Mouse (Mus musculus): ENCODE measurements around the gene Kdm4b. TPM values are rescaled to one million over a fixed set of nuclear protein-coding genes. Genes with fewer than 3 reads are reported as not detected.

Kdm4b gene
- polyA plus RNA-seq, 1 experiment from 2014 or later, result 66.7 TPM

DNA sequence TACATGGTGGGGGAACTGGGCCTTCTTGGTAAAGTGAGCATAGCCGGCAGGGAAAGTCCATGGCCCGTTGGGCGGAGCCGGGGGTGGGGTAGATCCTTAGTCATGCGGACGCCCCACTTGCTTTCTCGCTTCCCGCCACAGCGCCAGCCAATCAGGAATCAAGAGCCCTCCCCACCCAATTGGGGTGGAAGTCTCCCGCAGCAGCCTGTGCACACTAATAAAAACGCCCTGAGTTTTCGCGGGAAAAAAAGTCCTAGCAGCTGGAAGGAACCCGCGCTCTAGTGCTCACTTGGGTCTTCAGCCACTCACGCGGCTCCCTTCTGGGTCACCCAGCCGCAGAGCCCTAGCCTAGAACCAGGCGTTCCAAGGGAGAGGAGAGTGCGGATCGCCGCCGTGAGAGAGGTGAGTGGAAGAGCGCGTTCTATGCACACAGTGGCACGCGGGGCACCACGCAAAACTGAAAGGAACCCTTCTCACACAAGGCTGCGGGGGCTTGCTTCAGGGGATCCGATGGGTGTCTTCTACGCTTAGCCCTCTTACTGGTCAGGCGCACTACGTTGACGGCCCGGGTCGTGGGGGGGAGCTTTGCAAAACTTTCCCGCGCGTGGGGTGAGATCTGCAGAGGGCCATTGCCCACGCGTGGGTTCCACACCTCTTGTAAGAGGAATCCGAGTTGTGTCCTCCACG lies 22.6 kb upstream of the Kdm4b start, which contains the start of gene Uhrf1:
Gene Uhrf1, plus strand, starts transcription at position 162 of the 687 bp plus-strand sequence.
- under 1% methylated on average over 43 of the region's 43 CpGs for WGBS

DNA sequence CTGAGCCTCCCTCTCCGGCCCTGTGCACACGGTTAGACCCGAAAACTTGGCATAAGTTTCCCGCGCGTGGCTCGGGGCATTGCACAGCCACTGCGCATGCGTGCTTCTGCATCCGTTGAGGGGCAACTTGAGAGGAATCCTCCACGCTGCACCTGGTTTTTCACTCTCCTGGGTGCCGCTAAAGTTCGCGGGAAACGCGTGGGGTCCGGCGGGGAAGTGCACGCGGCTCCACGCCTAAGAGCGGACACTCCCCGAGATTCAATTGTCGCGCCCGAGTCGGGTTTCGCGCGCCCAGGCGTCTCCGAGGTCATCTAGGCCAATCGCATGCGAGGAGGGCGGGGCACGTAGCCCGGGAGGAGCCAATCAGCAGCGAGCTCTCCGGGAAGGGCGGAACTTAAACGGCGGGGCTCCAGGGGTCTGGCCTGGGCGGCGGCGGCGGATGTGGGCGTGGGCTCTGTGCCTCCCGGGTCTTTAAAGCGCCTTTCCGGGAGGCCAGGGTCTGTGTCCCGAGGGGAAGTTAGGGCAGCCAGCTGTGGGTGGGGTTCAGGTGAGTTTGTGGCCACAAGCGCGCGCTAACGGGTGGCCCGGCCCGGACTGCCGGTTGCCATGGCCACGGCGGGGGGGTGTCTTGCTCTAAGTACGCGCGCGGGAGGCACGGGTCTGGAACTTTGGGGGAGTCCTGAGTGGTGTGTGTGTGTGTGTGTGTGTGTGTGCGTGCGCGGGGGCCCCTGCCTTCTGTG lies 21.8 kb upstream of the Kdm4b start:
- peak; percentile 95 for ATAC-seq (ENCODE audit: low FRiP score)
- Histone ChIP-seq H3K4me2 (peak overlapping the region; percentile 87), H3K9ac (peak overlapping the region; percentile 74), H3K4me1 (replicated peaks) (peaks cover 39% of the 10 kb centered on the region), H3K27me3 (peaks cover 7% of the 10 kb centered on the region; the same call in 1 of the 2 replicates), H3K9me3 (no peaks in the 10 kb centered on the region), H3K36me3 (no peaks in the 10 kb centered on the region), H3K4me3 (peak overlapping the region; percentile 74), H3K27ac (0 out of 2 replicates have a peak overlapping the region, but pooled peaks have one; percentile 30)
- WGBS, result under 1% methylated on average over 68 of the region's 68 CpGs

More for the DNA sequence above, 22.6 kb upstream of the Kdm4b start, which contains the start of gene Uhrf1:
- peak within 1 kb of the TSS; percentile 74 for H3K9ac ChIP-seq
- H3K4me1 ChIP-seq (replicated peaks), result peaks cover 39% of the 10 kb centered on the region
- H3K4me3 ChIP-seq, result peak within 1 kb of the TSS; percentile 74
- peak; percentile 45 for ATAC-seq (ENCODE audit: low FRiP score)
- H3K27ac ChIP-seq, result 0 out of 2 replicates have a peak within 1 kb of the TSS, but pooled peaks have one; percentile 30
- peaks cover 7% of the 10 kb centered on the region; the same call in 1 of the 2 replicates for H3K27me3 ChIP-seq
- H3K36me3 ChIP-seq, result no peaks in the 10 kb centered on the region
- H3K9me3 ChIP-seq, result no peaks in the 10 kb centered on the region
- H3K4me2 ChIP-seq, result peak within 1 kb of the TSS; percentile 87

DNA sequence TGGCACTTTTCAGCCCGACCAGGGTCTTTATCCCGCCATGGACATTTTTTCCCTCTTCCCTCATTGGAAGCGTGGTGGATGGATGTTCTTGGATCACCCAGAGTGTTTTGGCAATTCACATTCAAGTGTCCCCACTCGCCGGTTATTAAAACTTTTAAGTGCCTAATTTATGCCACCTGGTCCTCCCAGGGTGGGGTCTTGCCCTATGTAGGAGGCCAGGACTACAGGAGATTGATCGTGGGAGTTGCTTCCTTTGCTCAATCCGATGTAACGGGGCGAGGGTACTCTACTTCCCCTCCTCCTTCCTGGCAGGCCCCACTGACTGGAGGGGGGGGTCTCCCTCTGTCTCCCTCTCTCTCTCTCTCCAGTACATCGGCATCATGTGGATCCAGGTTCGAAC lies 21.1 kb upstream of the Kdm4b start:
- H3K9me3 ChIP-seq, result no peaks in the 10 kb centered on the region
- peak overlapping the region; percentile 74 for H3K9ac ChIP-seq
- peaks cover 5% of the 10 kb centered on the region; the same call in 1 of the 2 replicates for H3K36me3 ChIP-seq
- H3K4me1 ChIP-seq (replicated peaks), result peaks cover 39% of the 10 kb centered on the region
- H3K27me3 ChIP-seq, result peaks cover 7% of the 10 kb centered on the region; the same call in 1 of the 2 replicates
- peak overlapping the region; percentile 74 for H3K4me3 ChIP-seq
- 15% methylated on average over 11 of the region's 11 CpGs for WGBS
- H3K4me2 ChIP-seq, result peak overlapping the region; percentile 87
- no peak for ATAC-seq (ENCODE audit: low FRiP score)
- H3K27ac ChIP-seq, result no peak overlapping the region

DNA sequence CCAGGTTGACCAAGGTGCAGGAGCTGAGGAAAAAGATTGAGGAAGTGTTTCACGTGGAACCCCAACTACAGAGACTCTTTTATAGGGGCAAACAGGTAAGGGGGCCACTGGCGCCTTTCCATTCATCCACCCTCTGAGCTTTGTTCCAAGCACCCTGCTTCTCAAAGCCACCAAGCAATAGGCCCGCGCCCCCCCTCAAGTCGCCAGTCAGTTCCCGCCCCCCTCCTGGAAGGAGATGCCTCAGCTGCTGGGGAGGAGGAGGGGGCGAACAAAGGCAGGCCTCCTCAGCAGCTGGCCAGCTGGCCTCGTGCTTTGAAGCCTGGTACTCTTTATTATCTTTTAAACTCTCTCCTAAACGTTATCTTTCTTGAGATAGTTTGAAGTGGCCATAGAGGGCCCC lies 20.7 kb upstream of the Kdm4b start:
- no peaks in the 10 kb centered on the region for H3K9me3 ChIP-seq
- H3K36me3 ChIP-seq, result peaks cover 7% of the 10 kb centered on the region; the same call in 1 of the 2 replicates
- 31% methylated on average over 9 of the region's 9 CpGs for WGBS
- peak overlapping the region; percentile 74 for H3K4me3 ChIP-seq
- H3K27ac ChIP-seq, result no peak overlapping the region
- H3K27me3 ChIP-seq, result peaks cover 7% of the 10 kb centered on the region; the same call in 1 of the 2 replicates
- H3K4me1 ChIP-seq (replicated peaks), result peaks cover 39% of the 10 kb centered on the region
- peak overlapping the region; percentile 87 for H3K4me2 ChIP-seq
- ATAC-seq (ENCODE audit: low FRiP score), result no peak
- peak overlapping the region; percentile 74 for H3K9ac ChIP-seq

DNA sequence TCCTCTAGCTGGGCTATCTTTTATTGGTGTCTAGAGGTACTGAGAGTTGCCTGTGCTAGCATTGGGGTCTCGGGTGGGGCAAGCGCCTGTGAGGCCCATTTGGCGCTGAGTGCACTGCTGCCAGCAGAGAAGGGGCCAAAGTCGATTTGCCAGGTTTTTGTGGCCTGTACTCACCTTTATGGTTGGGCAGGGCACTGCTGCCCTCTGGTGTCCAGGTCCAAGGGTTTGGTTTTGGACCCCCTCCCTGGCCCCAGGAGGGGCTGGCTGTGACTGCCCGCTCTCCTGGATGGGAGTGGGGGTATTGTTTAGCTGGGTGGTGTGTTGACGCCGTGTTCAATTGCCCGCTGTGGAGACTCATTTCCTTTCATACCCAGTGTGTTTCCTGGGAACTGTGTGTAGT lies 20.0 kb upstream of the Kdm4b start:
- H3K36me3 ChIP-seq, result peaks cover 7% of the 10 kb centered on the region; the same call in 1 of the 2 replicates
- ATAC-seq (ENCODE audit: low FRiP score), result no peak
- peaks cover 7% of the 10 kb centered on the region; the same call in 1 of the 2 replicates for H3K27me3 ChIP-seq
- no peak overlapping the region for H3K4me3 ChIP-seq
- H3K27ac ChIP-seq, result no peak overlapping the region
- H3K4me1 ChIP-seq (replicated peaks), result peaks cover 39% of the 10 kb centered on the region
- H3K9ac ChIP-seq, result no peak overlapping the region
- peak overlapping the region; percentile 87; the same call in 1 of the 2 replicates for H3K4me2 ChIP-seq
- 77% methylated on average over 8 of the region's 8 CpGs for WGBS
- no peaks in the 10 kb centered on the region for H3K9me3 ChIP-seq

DNA sequence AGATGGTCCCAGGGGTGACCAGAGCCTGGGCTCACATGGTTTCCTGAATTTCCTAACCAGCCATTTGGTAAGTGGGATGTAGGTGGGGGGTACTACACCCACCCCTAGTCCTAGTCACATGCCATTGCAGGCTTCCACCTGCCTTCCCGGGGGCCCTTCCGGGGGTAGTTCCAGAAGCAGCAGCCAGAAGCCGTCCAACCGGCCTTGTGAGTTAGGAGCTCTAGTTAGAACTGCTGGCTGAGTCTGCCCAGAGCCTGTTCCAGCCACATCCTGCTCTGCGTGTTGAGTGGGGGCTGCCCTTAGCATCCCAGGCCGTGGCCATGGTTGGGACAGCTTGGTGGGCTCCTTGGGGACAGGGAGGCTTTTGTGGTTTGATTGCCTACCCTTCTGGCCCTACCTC lies 17.8 kb upstream of the Kdm4b start:
- H3K36me3 ChIP-seq, result peaks cover 7% of the 10 kb centered on the region; the same call in 1 of the 2 replicates
- 90% methylated on average over 6 of the region's 6 CpGs for WGBS
- no peak overlapping the region for H3K27ac ChIP-seq
- H3K9me3 ChIP-seq, result no peaks in the 10 kb centered on the region
- no peak overlapping the region for H3K9ac ChIP-seq
- H3K4me3 ChIP-seq, result no peak overlapping the region
- no peak overlapping the region for H3K4me2 ChIP-seq
- H3K27me3 ChIP-seq, result peaks cover 5% of the 10 kb centered on the region; the same call in 1 of the 2 replicates
- no peak for ATAC-seq (ENCODE audit: low FRiP score)
- peaks cover 34% of the 10 kb centered on the region for H3K4me1 ChIP-seq (replicated peaks)

DNA sequence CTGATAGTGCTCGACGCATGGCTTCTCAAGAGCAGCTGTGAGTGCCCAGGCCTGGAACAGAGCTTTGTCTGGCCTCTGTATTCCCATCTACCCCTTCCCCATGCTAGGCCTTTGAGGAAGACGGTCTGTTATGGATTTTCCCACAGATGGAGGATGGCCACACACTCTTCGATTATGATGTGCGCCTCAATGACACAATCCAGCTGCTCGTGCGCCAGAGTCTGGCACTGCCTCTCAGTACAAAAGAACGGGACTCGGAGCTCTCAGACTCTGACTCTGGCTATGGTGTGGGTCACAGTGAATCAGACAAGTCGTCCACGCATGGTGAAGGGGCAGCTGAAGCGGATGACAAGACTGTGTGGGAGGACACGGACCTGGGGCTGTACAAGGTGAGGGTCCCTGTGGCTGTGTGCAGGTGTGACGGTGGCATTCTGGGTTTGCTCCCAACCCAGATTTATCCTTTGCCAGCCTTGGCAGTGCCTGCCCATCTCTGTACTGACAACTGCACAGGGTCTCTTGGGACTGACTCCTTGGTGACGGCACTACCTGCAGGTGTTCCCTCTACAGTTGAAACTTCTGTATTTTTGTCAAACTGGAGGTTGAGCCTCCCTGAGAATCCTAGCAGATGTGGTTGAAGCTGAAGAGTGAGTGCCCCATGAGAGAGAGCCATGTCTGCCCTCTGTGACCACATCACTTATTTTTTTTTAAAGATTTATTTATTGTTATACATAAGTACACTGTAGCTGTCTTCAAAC lies 16.5 kb upstream of the Kdm4b start:
- Histone ChIP-seq H3K9ac (no peak overlapping the region), H3K4me3 (no peak overlapping the region), H3K27ac (no peak overlapping the region), H3K4me2 (no peak overlapping the region), H3K4me1 (replicated peaks) (peaks cover 27% of the 10 kb centered on the region), H3K27me3 (no peaks in the 10 kb centered on the region), H3K36me3 (peaks cover 7% of the 10 kb centered on the region; the same call in 1 of the 2 replicates), H3K9me3 (no peaks in the 10 kb centered on the region)
- no peak for ATAC-seq (ENCODE audit: low FRiP score)
- WGBS, result 91% methylated on average over 15 of the region's 15 CpGs

DNA sequence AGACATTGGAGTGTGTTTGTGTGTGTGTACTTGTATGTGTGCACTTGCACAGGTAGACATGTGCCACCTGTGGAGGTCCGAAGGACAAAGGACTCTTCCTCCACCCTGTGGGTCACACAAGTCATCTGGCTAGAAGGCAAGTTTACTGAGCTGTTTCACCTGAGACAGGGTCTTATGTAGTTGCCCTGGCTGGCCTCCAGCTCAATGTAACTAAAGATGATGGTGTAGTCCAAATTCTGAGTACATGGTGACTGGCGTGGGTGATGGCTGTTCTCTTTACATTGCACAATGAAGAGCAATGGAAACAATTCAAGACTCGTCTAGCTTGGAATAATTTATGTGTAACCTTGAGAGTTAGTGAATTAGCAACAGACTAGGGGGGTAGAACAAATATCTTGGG lies 1.4 kb upstream of the Kdm4b start:
- Histone ChIP-seq H3K9me3 (no peaks in the 10 kb centered on the region), H3K27ac (no peak overlapping the region), H3K9ac (no peak overlapping the region), H3K4me1 (replicated peaks) (peaks cover 27% of the 10 kb centered on the region), H3K36me3 (peaks cover 15% of the 10 kb centered on the region; the same call in 1 of the 2 replicates), H3K27me3 (no peaks in the 10 kb centered on the region), H3K4me3 (no peak overlapping the region), H3K4me2 (no peak overlapping the region)
- 73% methylated on average over 3 of the region's 3 CpGs for WGBS
- no peak for ATAC-seq (ENCODE audit: low FRiP score)

DNA sequence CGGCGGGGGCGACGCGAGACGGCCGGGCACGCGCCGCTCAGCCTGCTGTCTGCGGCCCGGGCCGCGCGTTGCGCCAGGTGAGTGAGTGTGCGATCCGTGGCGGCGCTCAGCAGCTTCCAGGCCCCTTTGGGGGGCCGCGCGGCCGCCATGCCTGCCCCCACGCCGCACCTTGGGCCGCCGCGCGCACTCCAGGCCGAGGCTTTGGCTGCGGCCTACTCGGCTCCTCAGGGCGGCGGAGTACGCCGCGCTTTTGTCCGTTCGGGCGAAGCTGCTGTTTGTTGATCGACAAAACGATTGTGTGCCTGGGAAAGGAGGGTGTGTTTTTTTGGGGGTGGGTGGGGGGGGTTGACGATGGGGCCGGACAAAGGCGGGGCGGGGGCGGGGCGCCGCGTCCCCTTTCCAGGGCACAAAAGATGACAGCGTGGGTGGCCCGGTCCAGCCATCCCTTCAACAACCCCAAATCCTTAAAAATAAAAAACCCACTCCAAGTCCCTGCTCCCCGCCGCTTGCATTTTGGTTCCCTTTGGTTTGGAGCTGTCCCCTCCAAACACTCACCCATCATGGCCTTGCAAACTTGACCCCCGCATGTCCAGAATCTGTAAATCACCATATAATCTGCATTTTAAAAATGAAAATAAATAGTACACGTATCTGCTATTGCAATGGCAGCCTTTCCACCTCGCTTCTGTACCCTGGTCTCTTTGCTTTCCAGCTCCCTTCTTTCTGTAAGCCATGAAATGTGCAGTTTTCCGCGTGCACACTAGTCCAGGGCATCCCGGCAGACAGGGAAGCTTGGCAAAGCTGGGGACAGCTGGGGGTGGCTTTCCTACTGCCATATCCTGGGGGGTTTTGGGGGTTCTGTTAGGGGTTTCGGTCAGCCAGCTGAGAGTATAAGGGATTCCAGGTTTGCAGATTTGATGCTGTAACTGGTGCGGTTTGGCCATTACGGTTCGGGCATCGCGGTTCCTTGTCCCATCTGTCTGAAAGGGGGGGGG lies 588 bp downstream of the Kdm4b start:
- 0 out of 2 replicates have a peak, but pooled peaks cover 8% of the 10 kb centered on the region for H3K36me3 ChIP-seq
- peak overlapping the region; percentile 83 for H3K4me2 ChIP-seq
- H3K4me1 ChIP-seq (replicated peaks), result peaks cover 47% of the 10 kb centered on the region
- no peaks in the 10 kb centered on the region for H3K9me3 ChIP-seq
- peak overlapping the region; percentile 92 for H3K9ac ChIP-seq
- peak overlapping the region; percentile 79 for H3K4me3 ChIP-seq
- WGBS, result 2% methylated on average over 66 of the region's 67 CpGs
- peak; percentile 61 for ATAC-seq (ENCODE audit: low FRiP score)
- peak overlapping the region; percentile 97 for H3K27ac ChIP-seq
- no peaks in the 10 kb centered on the region for H3K27me3 ChIP-seq

DNA sequence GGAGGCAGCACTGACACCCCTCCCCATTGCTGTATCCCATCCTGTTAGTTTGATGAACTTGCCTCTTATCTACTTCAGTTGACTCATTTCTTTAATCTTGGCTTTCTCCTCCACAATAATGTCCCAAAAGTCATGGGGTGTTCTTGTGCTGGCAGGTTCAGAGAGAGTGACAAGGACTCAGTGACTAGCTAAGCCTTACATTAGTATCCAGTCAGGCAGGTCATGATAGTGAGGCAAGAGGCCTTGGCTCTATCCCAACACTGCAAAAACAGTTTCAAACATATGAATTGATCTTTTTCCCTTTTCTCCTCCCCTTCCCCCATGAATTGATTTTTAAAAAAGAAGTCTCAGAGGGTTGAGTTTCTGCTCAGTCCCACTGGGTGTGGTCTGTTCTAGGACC lies 3.4 kb downstream of the Kdm4b start:
- no peaks in the 10 kb centered on the region for H3K27me3 ChIP-seq

DNA sequence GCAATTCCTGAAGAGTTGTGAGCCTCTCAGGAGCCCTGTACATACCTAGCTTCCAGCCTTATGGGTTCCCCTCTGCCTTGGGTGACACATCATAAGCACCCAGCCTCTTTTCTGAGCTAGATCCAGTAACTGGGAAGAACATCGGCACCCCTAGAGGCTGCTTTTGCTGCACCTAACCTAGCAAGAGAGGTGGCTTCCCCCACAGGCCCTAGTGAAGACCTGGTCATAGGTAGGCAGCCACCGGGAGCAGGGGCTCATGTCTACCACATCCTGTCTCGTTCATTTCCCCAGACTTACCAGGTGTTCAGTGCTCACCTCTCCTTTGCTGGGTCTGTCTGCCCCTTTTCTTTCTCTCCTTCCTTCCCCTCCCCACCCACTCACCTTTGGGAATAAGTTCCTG lies 4.5 kb downstream of the Kdm4b start:
- Histone ChIP-seq H3K9me3 (no peaks in the 10 kb centered on the region), H3K27me3 (no peaks in the 10 kb centered on the region), H3K4me2 (no peak overlapping the region), H3K27ac (0 out of 2 replicates have a peak overlapping the region, but pooled peaks have one; percentile 19), H3K9ac (peak overlapping the region; percentile 26; the same call in 1 of the 2 replicates), H3K4me3 (no peak overlapping the region), H3K36me3 (peaks cover 6% of the 10 kb centered on the region), H3K4me1 (replicated peaks) (peaks cover 67% of the 10 kb centered on the region)
- WGBS, result 87% methylated on average over 3 of the region's 3 CpGs
- no peak for ATAC-seq (ENCODE audit: low FRiP score)

More for the DNA sequence above, 3.4 kb downstream of the Kdm4b start:
- H3K36me3 ChIP-seq, result no peaks in the 10 kb centered on the region
- no peak overlapping the region for H3K4me3 ChIP-seq
- H3K9me3 ChIP-seq, result no peaks in the 10 kb centered on the region
- peaks cover 70% of the 10 kb centered on the region for H3K4me1 ChIP-seq (replicated peaks)
- no peak for ATAC-seq (ENCODE audit: low FRiP score)
- H3K9ac ChIP-seq, result no peak overlapping the region
- no peak overlapping the region for H3K27ac ChIP-seq
- no peak overlapping the region for H3K4me2 ChIP-seq

Data from hindbrain, embryonic 13.5 days (tissue).